Mouse (Mus musculus): ENCODE data around the gene Smoc2. TPM values are rescaled to one million over a fixed set of nuclear protein-coding genes. Genes with fewer than 3 reads are reported as not detected.

Gene Smoc2
- polyA plus RNA-seq, 1 experiment from 2014 or later, result 3.0 TPM

- Histone ChIP-seq H3K4me2 (ENCODE audit: low read length) (no peak overlapping the region), H3K9ac (ENCODE audit: low read depth, low read length) (no peak overlapping the region), H3K4me1 (ENCODE audit: control insufficient read depth, insufficient read depth, low read length) (no peaks in the 10 kb centered on the region), H3K27ac (ENCODE audit: low read length) (no peak overlapping the region), H3K9me3 (replicated peaks; ENCODE audit: control insufficient read depth, low read length, poor library complexity, severe bottlenecking) (no peaks in the 10 kb centered on the region), H3K27me3 (ENCODE audit: control insufficient read depth, insufficient read depth, low read depth, low read length) (no peaks in the 10 kb centered on the region), H3K36me3 (ENCODE audit: control insufficient read depth, insufficient read depth, low read length) (no peaks in the 10 kb centered on the region), H3K4me3 (ENCODE audit: low read depth, low read length) (no peak overlapping the region)
- WGBS, result 81% methylated on average over 4 of the region's 4 CpGs
- ATAC-seq, result no peak
Measured at GRCm38 (mm10) chr17:14317439-14317838, 38.1 kb downstream of the Smoc2 start.

DNA sequence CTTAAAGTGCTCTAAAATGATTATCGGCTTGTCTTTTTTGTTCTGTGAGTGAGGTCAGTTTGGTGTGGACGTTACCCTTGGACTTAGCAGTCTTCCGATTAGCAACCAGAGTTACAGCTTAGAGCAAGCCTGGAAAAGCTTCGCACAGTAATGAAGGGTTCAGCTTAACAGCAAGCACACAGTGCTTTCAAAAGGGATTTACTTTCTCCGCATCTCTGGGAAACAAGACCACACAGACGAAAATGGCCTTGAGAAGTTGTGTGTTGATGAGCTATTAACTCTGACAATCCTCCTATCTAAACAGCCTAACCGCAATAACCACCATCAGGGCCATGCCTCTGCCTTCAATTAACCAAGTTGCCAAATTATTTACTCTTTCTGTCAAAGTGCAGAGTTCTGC is 46.9 kb downstream of the Smoc2 start:
- Histone ChIP-seq H3K4me1 (ENCODE audit: control insufficient read depth, insufficient read depth, low read length) (no peaks in the 10 kb centered on the region), H3K9ac (ENCODE audit: low read depth, low read length) (no peak overlapping the region), H3K27ac (ENCODE audit: low read length) (no peak overlapping the region), H3K27me3 (ENCODE audit: control insufficient read depth, insufficient read depth, low read depth, low read length) (no peaks in the 10 kb centered on the region), H3K4me2 (ENCODE audit: low read length) (no peak overlapping the region), H3K36me3 (ENCODE audit: control insufficient read depth, insufficient read depth, low read length) (no peaks in the 10 kb centered on the region), H3K4me3 (ENCODE audit: low read depth, low read length) (no peak overlapping the region), H3K9me3 (replicated peaks; ENCODE audit: control insufficient read depth, low read length, poor library complexity, severe bottlenecking) (no peaks in the 10 kb centered on the region)
- 45% methylated on average over 7 of the region's 7 CpGs for WGBS
- ATAC-seq, result no peak

DNA sequence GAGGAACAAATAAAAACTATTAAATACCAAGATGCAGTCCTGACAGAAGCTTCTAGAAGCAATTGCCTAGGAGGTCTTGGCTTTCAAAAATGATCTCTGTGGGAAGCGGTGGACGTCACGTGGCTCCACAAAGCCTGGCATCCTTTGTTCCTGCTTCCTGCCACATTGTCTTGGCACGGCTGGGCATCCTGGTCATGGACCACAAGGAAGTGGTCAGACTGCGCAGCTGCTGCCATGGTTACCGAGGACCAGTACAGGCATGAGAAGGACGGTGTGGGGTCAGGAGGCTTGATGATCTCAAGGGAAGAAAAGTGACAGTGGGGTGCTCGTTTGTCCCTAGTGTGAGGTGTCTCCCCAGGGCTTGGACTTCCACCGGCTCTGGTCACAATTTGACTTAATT is 48.7 kb downstream of the Smoc2 start:
- H3K4me3 ChIP-seq (ENCODE audit: low read depth, low read length), result no peak overlapping the region
- WGBS, result 52% methylated on average over 9 of the region's 9 CpGs
- H3K4me2 ChIP-seq (ENCODE audit: low read length), result no peak overlapping the region
- H3K36me3 ChIP-seq (ENCODE audit: control insufficient read depth, insufficient read depth, low read length), result no peaks in the 10 kb centered on the region
- no peaks in the 10 kb centered on the region for H3K9me3 ChIP-seq (replicated peaks; ENCODE audit: control insufficient read depth, low read length, poor library complexity, severe bottlenecking)
- no peaks in the 10 kb centered on the region for H3K4me1 ChIP-seq (ENCODE audit: control insufficient read depth, insufficient read depth, low read length)
- H3K27ac ChIP-seq (ENCODE audit: low read length), result no peak overlapping the region
- ATAC-seq, result no peak
- H3K9ac ChIP-seq (ENCODE audit: low read depth, low read length), result no peak overlapping the region
- no peaks in the 10 kb centered on the region for H3K27me3 ChIP-seq (ENCODE audit: control insufficient read depth, insufficient read depth, low read depth, low read length)

- ATAC-seq, result no peak; the same call in 1 of the 2 replicates
- no peak overlapping the region for H3K27ac ChIP-seq (ENCODE audit: low read length)
Measured at GRCm38 (mm10) chr17:14330498-14330897, 51.2 kb downstream of the Smoc2 start.

GRCm38 (mm10) chr17:14339932-14340557 is 60.7 kb downstream of the Smoc2 start:
- Histone ChIP-seq H3K4me2 (ENCODE audit: low read length) (no peak overlapping the region), H3K4me1 (ENCODE audit: control insufficient read depth, insufficient read depth, low read length) (0 out of 2 replicates have a peak, but pooled peaks cover 2% of the 10 kb centered on the region), H3K27me3 (ENCODE audit: control insufficient read depth, insufficient read depth, low read depth, low read length) (no peaks in the 10 kb centered on the region), H3K4me3 (ENCODE audit: low read depth, low read length) (no peak overlapping the region), H3K9ac (ENCODE audit: low read depth, low read length) (no peak overlapping the region), H3K9me3 (replicated peaks; ENCODE audit: control insufficient read depth, low read length, poor library complexity, severe bottlenecking) (no peaks in the 10 kb centered on the region), H3K27ac (ENCODE audit: low read length) (no peak overlapping the region), H3K36me3 (ENCODE audit: control insufficient read depth, insufficient read depth, low read length) (no peaks in the 10 kb centered on the region)
- ATAC-seq, result peak; percentile 38; the same call in 1 of the 2 replicates
- 23% methylated on average over 5 of the region's 5 CpGs for WGBS

More at GRCm38 (mm10) chr17:14330498-14330897, 51.2 kb downstream of the Smoc2 start:
- Histone ChIP-seq H3K9ac (ENCODE audit: low read depth, low read length) (no peak overlapping the region), H3K4me3 (ENCODE audit: low read depth, low read length) (no peak overlapping the region), H3K27me3 (ENCODE audit: control insufficient read depth, insufficient read depth, low read depth, low read length) (no peaks in the 10 kb centered on the region), H3K4me1 (ENCODE audit: control insufficient read depth, insufficient read depth, low read length) (no peaks in the 10 kb centered on the region), H3K36me3 (ENCODE audit: control insufficient read depth, insufficient read depth, low read length) (no peaks in the 10 kb centered on the region), H3K4me2 (ENCODE audit: low read length) (no peak overlapping the region), H3K9me3 (replicated peaks; ENCODE audit: control insufficient read depth, low read length, poor library complexity, severe bottlenecking) (no peaks in the 10 kb centered on the region)
- WGBS, result 96% methylated on average over 7 of the region's 7 CpGs

- no peak for ATAC-seq
- no peaks in the 10 kb centered on the region for H3K27me3 ChIP-seq (ENCODE audit: control insufficient read depth, insufficient read depth, low read depth, low read length)
Measured at GRCm38 (mm10) chr17:14340736-14341135, 61.4 kb downstream of the Smoc2 start.

DNA sequence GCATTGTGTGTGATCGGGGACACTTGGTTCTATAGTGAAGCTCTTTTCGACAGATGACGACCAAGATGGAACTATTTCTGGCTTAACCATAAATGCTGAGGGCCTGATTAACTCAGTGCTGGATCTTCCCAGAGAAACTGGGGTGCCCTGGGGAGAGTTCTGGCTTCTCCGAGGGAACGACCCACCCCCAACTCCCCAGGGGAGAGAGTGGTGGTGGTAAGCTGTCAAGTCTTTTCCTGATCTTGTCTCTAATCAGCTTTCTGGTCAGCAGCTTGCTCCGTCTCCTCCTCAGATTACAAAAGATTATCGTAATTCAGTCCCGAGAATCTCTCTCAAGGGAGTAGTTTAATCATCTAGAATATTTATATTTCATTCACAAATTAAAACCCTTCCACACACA is 63.2 kb downstream of the Smoc2 start:
- H3K4me3 ChIP-seq (ENCODE audit: low read depth, low read length), result no peak overlapping the region
- 39% methylated on average over 8 of the region's 8 CpGs for WGBS
- H3K27me3 ChIP-seq (ENCODE audit: control insufficient read depth, insufficient read depth, low read depth, low read length), result no peaks in the 10 kb centered on the region
- H3K36me3 ChIP-seq (ENCODE audit: control insufficient read depth, insufficient read depth, low read length), result no peaks in the 10 kb centered on the region
- no peak overlapping the region for H3K27ac ChIP-seq (ENCODE audit: low read length)
- no peak overlapping the region for H3K4me2 ChIP-seq (ENCODE audit: low read length)
- H3K9ac ChIP-seq (ENCODE audit: low read depth, low read length), result no peak overlapping the region
- H3K9me3 ChIP-seq (replicated peaks; ENCODE audit: control insufficient read depth, low read length, poor library complexity, severe bottlenecking), result no peaks in the 10 kb centered on the region
- no peak for ATAC-seq
- 0 out of 2 replicates have a peak, but pooled peaks cover 2% of the 10 kb centered on the region for H3K4me1 ChIP-seq (ENCODE audit: control insufficient read depth, insufficient read depth, low read length)

More at GRCm38 (mm10) chr17:14340736-14341135, 61.4 kb downstream of the Smoc2 start:
- Histone ChIP-seq H3K9me3 (replicated peaks; ENCODE audit: control insufficient read depth, low read length, poor library complexity, severe bottlenecking) (no peaks in the 10 kb centered on the region), H3K9ac (ENCODE audit: low read depth, low read length) (no peak overlapping the region), H3K27ac (ENCODE audit: low read length) (no peak overlapping the region), H3K4me2 (ENCODE audit: low read length) (no peak overlapping the region), H3K36me3 (ENCODE audit: control insufficient read depth, insufficient read depth, low read length) (no peaks in the 10 kb centered on the region), H3K4me1 (ENCODE audit: control insufficient read depth, insufficient read depth, low read length) (0 out of 2 replicates have a peak, but pooled peaks cover 2% of the 10 kb centered on the region), H3K4me3 (ENCODE audit: low read depth, low read length) (no peak overlapping the region)
- WGBS, result 85% methylated on average over 2 of the region's 2 CpGs

DNA sequence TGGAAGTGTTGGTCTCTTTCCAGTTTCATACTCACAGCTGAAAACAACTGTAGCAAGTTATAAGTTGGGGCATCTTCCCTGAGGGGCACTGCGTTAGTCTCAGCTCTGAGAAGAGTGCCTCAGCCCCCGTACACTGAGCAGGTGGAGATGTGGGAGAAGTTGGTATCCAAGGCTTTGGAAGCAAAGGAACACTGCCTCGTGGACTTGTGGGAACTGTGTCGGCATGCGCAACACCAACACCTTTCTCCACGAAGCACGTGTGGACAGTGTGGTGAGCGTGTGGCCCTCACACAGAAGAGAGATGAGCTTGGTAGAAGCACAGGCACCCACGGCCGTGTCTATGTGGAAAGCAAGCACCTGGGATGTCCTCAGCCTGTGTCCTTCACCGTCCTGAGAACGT is 64.1 kb downstream of the Smoc2 start:
- Histone ChIP-seq H3K36me3 (ENCODE audit: control insufficient read depth, insufficient read depth, low read length) (no peaks in the 10 kb centered on the region), H3K27ac (ENCODE audit: low read length) (no peak overlapping the region), H3K27me3 (ENCODE audit: control insufficient read depth, insufficient read depth, low read depth, low read length) (no peaks in the 10 kb centered on the region), H3K4me3 (ENCODE audit: low read depth, low read length) (no peak overlapping the region), H3K9ac (ENCODE audit: low read depth, low read length) (no peak overlapping the region), H3K4me2 (ENCODE audit: low read length) (no peak overlapping the region), H3K9me3 (replicated peaks; ENCODE audit: control insufficient read depth, low read length, poor library complexity, severe bottlenecking) (no peaks in the 10 kb centered on the region), H3K4me1 (ENCODE audit: control insufficient read depth, insufficient read depth, low read length) (0 out of 2 replicates have a peak, but pooled peaks cover 2% of the 10 kb centered on the region)
- 92% methylated on average over 12 of the region's 12 CpGs for WGBS
- ATAC-seq, result no peak

GRCm38 (mm10) chr17:14345556-14345955 is 66.2 kb downstream of the Smoc2 start:
- H3K4me3 ChIP-seq (ENCODE audit: low read depth, low read length), result no peak overlapping the region
- H3K27me3 ChIP-seq (ENCODE audit: control insufficient read depth, insufficient read depth, low read depth, low read length), result no peaks in the 10 kb centered on the region
- ATAC-seq, result no peak
- H3K36me3 ChIP-seq (ENCODE audit: control insufficient read depth, insufficient read depth, low read length), result no peaks in the 10 kb centered on the region
- H3K27ac ChIP-seq (ENCODE audit: low read length), result no peak overlapping the region
- no peak overlapping the region for H3K9ac ChIP-seq (ENCODE audit: low read depth, low read length)
- H3K9me3 ChIP-seq (replicated peaks; ENCODE audit: control insufficient read depth, low read length, poor library complexity, severe bottlenecking), result no peaks in the 10 kb centered on the region
- H3K4me2 ChIP-seq (ENCODE audit: low read length), result no peak overlapping the region
- H3K4me1 ChIP-seq (ENCODE audit: control insufficient read depth, insufficient read depth, low read length), result no peaks in the 10 kb centered on the region
- WGBS, result 80% methylated on average over 4 of the region's 4 CpGs
